Mouse (Mus musculus): ENCODE results near the gene Hoxa1.

GRCm38 (mm10) chr6:52171331-52171730 is 13.2 kb upstream of the Hoxa1 start:
- TF ChIP-seq CTCF (IDR thresholded peaks at IDR 0.05; ENCODE audit: low read depth) (no peak), EP300 (IDR thresholded peaks at IDR 0.05; ENCODE audit: low read depth) (no peak)
